Comparison of ENCODE assay signal across 9 mouse cellular contexts in the genomic region with DNA sequence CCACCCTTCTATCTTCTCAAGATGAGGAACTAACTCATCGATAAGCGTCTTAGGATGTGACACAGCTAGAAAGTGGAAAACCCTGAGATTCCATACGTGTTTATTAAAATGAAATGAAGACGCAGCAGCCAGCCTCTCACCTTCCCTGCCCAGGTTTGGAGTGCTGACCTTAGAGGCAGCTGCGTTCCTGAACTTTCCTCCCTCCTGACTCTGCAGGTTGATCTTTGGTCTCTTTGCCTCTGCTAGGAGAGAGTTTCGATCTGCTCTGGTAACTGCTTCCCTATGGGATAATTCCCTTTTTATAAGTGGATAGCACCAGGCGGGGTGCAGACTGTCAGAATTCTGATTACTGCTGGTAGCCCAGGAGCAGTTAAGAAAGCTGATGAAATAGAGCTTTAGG. TPM values are rescaled to one million over a fixed set of nuclear protein-coding genes. Genes with fewer than 3 reads are reported as not detected.
DNase-seq lines count a peak whose midpoint lies in the region; ATAC-seq and TF ChIP-seq lines count a peak whose summit lies in the region.
"Had no signal": no experiment of that assay in that cellular context is flagged by ENCODE, and none has a peak within 500 bp of the region (broad histone marks: within the 10 kb centered on the region; RNA-seq: fewer than 3 reads in every experiment).

No protein-coding gene starts in this region.

- WGBS in lung, embryonic 16.5 days: 81% methylated on average over 7 of the region's 7 CpGs
- WGBS in hindbrain, embryonic 12.5 days: 92% methylated on average over 7 of the region's 7 CpGs
- WGBS in limb, embryonic 14.5 days: 86% methylated on average over 7 of the region's 7 CpGs
- WGBS in stomach, embryonic 16.5 days: 78% methylated on average over 7 of the region's 7 CpGs

- DNase-seq in lung, postnatal 4 days: no peak
- no peak for DNase-seq in limb, embryonic 14.5 days (ENCODE audit: low spot score)
- DNase-seq in spleen, postnatal 10 days (ENCODE audit: low spot score in 2 of 2): no peak
- no peak for DNase-seq in frontal cortex, postnatal 10 days (ENCODE audit: low spot score in 2 of 2)
- DNase-seq in cerebellum, postnatal 36 days: no peak

- TF ChIP-seq POLR2A in limb, embryonic 14.5 days (IDR thresholded peaks at IDR 0.05; ENCODE audit: borderline replicate concordance, extremely low read depth, insufficient read depth, insufficient read length): no peak

- H3K4me2 ChIP-seq in lung, embryonic 16.5 days (ENCODE audit: low read depth, low read length): peak overlapping the region; percentile 82
- H3K4me2 ChIP-seq in hindbrain, embryonic 12.5 days (replicated peaks): peak overlapping the region; percentile 83
- peak overlapping the region; percentile 69 for H3K4me2 ChIP-seq in limb, embryonic 14.5 days (replicated peaks; ENCODE audit: low read depth, low read length, severe bottlenecking)
- H3K4me2 ChIP-seq in stomach, embryonic 16.5 days (ENCODE audit: low read depth, low read length): peak overlapping the region; percentile 98

- H3K36me3 ChIP-seq in lung, embryonic 16.5 days (ENCODE audit: control insufficient read depth, insufficient read depth, low read length): no peaks in the 10 kb centered on the region
- H3K36me3 ChIP-seq in hindbrain, embryonic 12.5 days: 0 out of 2 replicates have a peak, but pooled peaks cover 11% of the 10 kb centered on the region
- 0 out of 2 replicates have a peak, but pooled peaks cover 8% of the 10 kb centered on the region for H3K36me3 ChIP-seq in limb, embryonic 14.5 days (ENCODE audit: control insufficient read depth, insufficient read depth, low read length)
- H3K36me3 ChIP-seq in stomach, embryonic 16.5 days (ENCODE audit: control insufficient read depth, insufficient read depth, low read length): no peaks in the 10 kb centered on the region

- H3K9ac ChIP-seq in lung, embryonic 16.5 days (ENCODE audit: low read length): peak overlapping the region; percentile 99
- no peak overlapping the region for H3K9ac ChIP-seq in hindbrain, embryonic 12.5 days
- H3K9ac ChIP-seq in limb, embryonic 14.5 days (ENCODE audit: low read depth, low read length, severe bottlenecking): no peak overlapping the region; the same call in 1 of the 2 replicates
- peak overlapping the region; percentile 95 for H3K9ac ChIP-seq in stomach, embryonic 16.5 days (ENCODE audit: low read length)

- H3K9me3 ChIP-seq in lung, embryonic 16.5 days (ENCODE audit: control insufficient read depth, low read length): no peaks in the 10 kb centered on the region
- H3K9me3 ChIP-seq in hindbrain, embryonic 12.5 days (replicated peaks): no peaks in the 10 kb centered on the region
- H3K9me3 ChIP-seq in limb, embryonic 14.5 days (ENCODE audit: control insufficient read depth, low read length): no peaks in the 10 kb centered on the region
- H3K9me3 ChIP-seq in stomach, embryonic 16.5 days (replicated peaks; ENCODE audit: control insufficient read depth, low read length): no peaks in the 10 kb centered on the region

- H3K4me3 ChIP-seq in lung, embryonic 16.5 days (ENCODE audit: low read length): peak overlapping the region; percentile 95
- H3K4me3 ChIP-seq in hindbrain, embryonic 12.5 days: peak overlapping the region; percentile 57
- peak overlapping the region; percentile 66 for H3K4me3 ChIP-seq in limb, embryonic 14.5 days (replicated peaks; ENCODE audit: low read length)
- H3K4me3 ChIP-seq in stomach, embryonic 16.5 days (replicated peaks; ENCODE audit: low read length): peak overlapping the region; percentile 85

- ATAC-seq in lung, embryonic 16.5 days (ENCODE audit: low read depth): no peak
- ATAC-seq in hindbrain, embryonic 12.5 days (ENCODE audit: low FRiP score): no peak
- no peak for ATAC-seq in limb, embryonic 14.5 days (ENCODE audit: low FRiP score, low read depth)
- no peak for ATAC-seq in stomach, embryonic 16.5 days (ENCODE audit: insufficient read depth, low FRiP score)
- ATAC-seq: inflammation-experienced regulatory T-cells, adult 6 months had no signal

- peaks cover 11% of the 10 kb centered on the region for H3K4me1 ChIP-seq in lung, embryonic 16.5 days (replicated peaks; ENCODE audit: control insufficient read depth, insufficient read depth, low read length)
- H3K4me1 ChIP-seq in hindbrain, embryonic 12.5 days: peaks cover 16% of the 10 kb centered on the region
- peaks cover 11% of the 10 kb centered on the region; the same call in 1 of the 2 replicates for H3K4me1 ChIP-seq in limb, embryonic 14.5 days (ENCODE audit: control insufficient read depth, insufficient read depth, low read length)
- peaks cover 18% of the 10 kb centered on the region for H3K4me1 ChIP-seq in stomach, embryonic 16.5 days (ENCODE audit: control insufficient read depth, insufficient read depth, low read length)

- no peak overlapping the region for H3K27ac ChIP-seq in lung, embryonic 16.5 days (ENCODE audit: low read length)
- H3K27ac ChIP-seq in hindbrain, embryonic 12.5 days: no peak overlapping the region
- no peak overlapping the region for H3K27ac ChIP-seq in limb, embryonic 14.5 days (replicated peaks; ENCODE audit: low read depth, low read length)
- H3K27ac ChIP-seq in stomach, embryonic 16.5 days (ENCODE audit: low read length): 0 out of 2 replicates have a peak overlapping the region, but pooled peaks have one; percentile 100

- H3K27me3 ChIP-seq in lung, embryonic 16.5 days (ENCODE audit: control insufficient read depth, insufficient read depth, low read depth, low read length): no peaks in the 10 kb centered on the region
- H3K27me3 ChIP-seq in hindbrain, embryonic 12.5 days: no peaks in the 10 kb centered on the region
- H3K27me3 ChIP-seq in limb, embryonic 14.5 days (ENCODE audit: control insufficient read depth, insufficient read depth, low read length): no peaks in the 10 kb centered on the region
- no peaks in the 10 kb centered on the region for H3K27me3 ChIP-seq in stomach, embryonic 16.5 days (ENCODE audit: control insufficient read depth, insufficient read depth, low read length)

RNA-seq across cellular contexts. Expression of a gene that starts 1.5 kb away (rescaled TPM):
- polyA plus RNA-seq in lung, embryonic 16.5 days (2015; fragmentation: Nextera tagmentation; extraction: Ambion mirVana): 24.2 and 27.1 TPM in 2 replicates
- 23.8 and 24.7 TPM in 2 replicates for polyA plus RNA-seq in hindbrain, embryonic 12.5 days (2016; fragmentation: Nextera tagmentation; extraction: Ambion mirVana)
- 34.1 and 37.1 TPM in 2 replicates for polyA plus RNA-seq in limb, embryonic 14.5 days (2012; rRNA removed)
- polyA plus RNA-seq in limb, embryonic 14.5 days (2014; fragmentation: Nextera tagmentation; extraction: Ambion mirVana): 26.0 and 26.3 TPM in 2 replicates
- 20.4 and 26.1 TPM in 2 replicates for polyA plus RNA-seq in stomach, embryonic 16.5 days (2015; fragmentation: Nextera tagmentation; extraction: Ambion mirVana)

Comparison
In these comparisons a context has a peak if more than half of its experiments do, and no peak if none do; other contexts are left out.
1. H3K9ac ChIP-seq: peak in lung, embryonic 16.5 days (single experiment) and stomach, embryonic 16.5 days (single experiment); none in hindbrain, embryonic 12.5 days (single experiment) and limb, embryonic 14.5 days (single experiment).
2. Peak in every context shown above with its lines, with median percentiles within 50 percentile points of each other: H3K4me2 ChIP-seq and H3K4me3 ChIP-seq.